Mouse (Mus musculus): ENCODE data around the gene 3110009E18Rik.

The 3110009E18Rik gene

GRCm38 (mm10) chr1:120198942-120199341, 78.0 kb downstream of the 3110009E18Rik start:
- DNase-seq: no peak

- no peak for DNase-seq
Measured at GRCm38 (mm10) chr1:120202542-120202941, 81.6 kb downstream of the 3110009E18Rik start.

GRCm38 (mm10) chr1:120203836-120204235, 82.8 kb downstream of the 3110009E18Rik start:
- no peak for DNase-seq

- DNase-seq: no peak
Measured at GRCm38 (mm10) chr1:120204834-120205233, 83.8 kb downstream of the 3110009E18Rik start.

GRCm38 (mm10) chr1:120207568-120207967, 86.6 kb downstream of the 3110009E18Rik start:
- peak; percentile 9 to 47 for DNase-seq

- no peak for DNase-seq
Measured at GRCm38 (mm10) chr1:120208502-120209230, 87.7 kb downstream of the 3110009E18Rik start.

- no peak for DNase-seq
Measured at GRCm38 (mm10) chr1:120220841-120221240, 99.9 kb downstream of the 3110009E18Rik start.

- no peak for DNase-seq
Measured at GRCm38 (mm10) chr1:120221285-120221684, 100.3 kb downstream of the 3110009E18Rik start.

- no peak for DNase-seq
Measured at GRCm38 (mm10) chr1:120223613-120224012, 102.6 kb downstream of the 3110009E18Rik start.

- DNase-seq: no peak
Measured at GRCm38 (mm10) chr1:120229723-120230471, 108.9 kb downstream of the 3110009E18Rik start.

GRCm38 (mm10) chr1:120231334-120231733, 110.3 kb downstream of the 3110009E18Rik start:
- DNase-seq: no peak

- DNase-seq: no peak
Measured at GRCm38 (mm10) chr1:120232170-120232569, 111.2 kb downstream of the 3110009E18Rik start.

GRCm38 (mm10) chr1:120235631-120236215, 114.7 kb downstream of the 3110009E18Rik start:
- no peak for DNase-seq

GRCm38 (mm10) chr1:120236424-120236823, 115.4 kb downstream of the 3110009E18Rik start:
- DNase-seq: no peak

- no peak for DNase-seq
Measured at GRCm38 (mm10) chr1:120237068-120237467, 116.1 kb downstream of the 3110009E18Rik start.
